Mouse (Mus musculus): ENCODE data around the gene Speg. TPM values are rescaled to one million over a fixed set of nuclear protein-coding genes. Genes with fewer than 3 reads are reported as not detected.

Speg gene
- total RNA-seq, 2 experiments from 2014 or later = 9.8 to 10.8 TPM

DNA sequence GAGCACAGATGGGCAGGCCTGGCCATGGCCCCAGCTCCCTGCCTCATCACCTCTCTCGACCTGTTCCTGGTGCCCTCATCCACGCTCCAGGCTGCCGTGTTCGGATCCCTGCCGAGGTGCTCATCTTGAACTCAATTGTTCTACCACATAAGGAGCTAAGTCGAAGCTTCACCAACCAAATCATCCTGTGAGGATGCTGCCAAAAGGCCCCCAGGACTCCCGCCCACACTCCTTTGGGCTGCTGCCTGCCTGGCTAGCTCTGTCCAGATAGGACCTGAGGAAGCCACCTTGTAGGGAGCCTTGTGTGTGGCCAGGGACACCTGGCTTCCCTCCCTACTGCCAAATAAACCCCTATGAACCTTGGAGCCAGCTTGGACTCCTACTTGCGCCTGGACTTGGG lies 67.7 kb downstream of the Speg start:
- DNase-seq = no peak

DNA sequence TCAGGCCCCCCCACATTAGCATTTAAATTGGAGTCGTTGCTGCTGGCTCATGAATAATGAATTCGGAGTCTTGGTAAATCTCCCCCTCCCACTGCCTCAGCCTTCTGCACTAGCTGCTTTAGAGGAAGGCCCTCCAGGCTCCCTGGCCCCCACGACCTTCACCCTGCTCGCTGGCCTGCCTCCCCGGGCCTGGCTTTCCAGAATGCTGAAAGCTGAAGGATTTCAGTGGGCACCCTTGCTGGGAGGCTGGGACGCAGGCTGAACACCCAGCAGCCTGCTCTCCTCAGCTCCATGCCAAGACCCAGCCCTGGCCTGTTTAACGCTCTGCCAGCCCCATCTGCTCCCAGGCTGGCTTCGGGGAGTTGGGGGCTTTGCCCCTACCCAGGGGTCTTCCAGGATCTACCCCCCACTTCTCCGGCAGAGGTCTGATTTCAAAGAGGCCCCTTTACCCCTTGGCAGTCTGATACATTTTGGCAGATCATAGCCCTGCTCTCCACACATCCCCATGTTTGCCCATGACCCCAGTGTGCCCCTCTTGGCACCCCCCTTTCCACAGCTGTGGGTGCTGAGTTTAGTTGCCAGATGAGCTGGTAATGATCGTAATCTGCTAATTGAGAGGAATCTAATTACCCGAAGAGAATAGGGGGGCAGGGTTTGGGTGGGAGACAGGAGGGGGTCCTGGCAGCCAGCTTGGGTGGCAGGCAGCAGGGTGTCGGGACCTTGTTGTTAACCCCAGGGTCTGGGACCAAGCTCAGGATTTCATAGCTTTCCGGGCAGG lies 68.3 kb downstream of the Speg start:
- DNase-seq = no peak

- no peak for DNase-seq
These were observed 69.1 kb downstream of the Speg start for GRCm38 (mm10) chr1:75444208-75444607.

DNA sequence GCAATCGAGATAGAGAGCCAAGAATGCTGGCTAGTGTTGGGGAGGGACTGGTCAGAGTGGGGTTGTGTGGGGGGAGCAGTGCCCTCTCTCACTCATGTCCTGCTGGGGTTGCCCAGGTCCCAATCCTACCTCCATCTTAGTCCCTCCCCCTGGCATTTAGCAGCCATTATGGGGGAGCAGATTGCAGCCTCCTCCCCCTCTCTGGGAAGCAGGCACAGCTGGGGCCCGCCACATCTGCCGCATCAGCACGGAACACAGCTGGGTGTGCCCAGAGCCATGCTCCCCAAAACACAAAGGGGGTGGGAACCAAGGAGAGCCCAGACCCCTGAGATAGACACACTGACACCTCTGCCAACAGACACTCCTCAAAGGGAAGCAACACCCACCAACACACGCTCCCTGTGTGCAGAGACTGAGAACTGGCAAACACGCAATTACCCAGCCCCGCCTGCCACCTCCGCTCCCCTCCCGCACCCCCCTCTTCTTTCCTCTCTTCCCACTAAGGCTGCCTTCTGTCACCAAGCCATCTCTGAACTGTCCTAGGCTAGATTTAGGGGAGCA lies 70.1 kb downstream of the Speg start:
- no peak for DNase-seq

DNA sequence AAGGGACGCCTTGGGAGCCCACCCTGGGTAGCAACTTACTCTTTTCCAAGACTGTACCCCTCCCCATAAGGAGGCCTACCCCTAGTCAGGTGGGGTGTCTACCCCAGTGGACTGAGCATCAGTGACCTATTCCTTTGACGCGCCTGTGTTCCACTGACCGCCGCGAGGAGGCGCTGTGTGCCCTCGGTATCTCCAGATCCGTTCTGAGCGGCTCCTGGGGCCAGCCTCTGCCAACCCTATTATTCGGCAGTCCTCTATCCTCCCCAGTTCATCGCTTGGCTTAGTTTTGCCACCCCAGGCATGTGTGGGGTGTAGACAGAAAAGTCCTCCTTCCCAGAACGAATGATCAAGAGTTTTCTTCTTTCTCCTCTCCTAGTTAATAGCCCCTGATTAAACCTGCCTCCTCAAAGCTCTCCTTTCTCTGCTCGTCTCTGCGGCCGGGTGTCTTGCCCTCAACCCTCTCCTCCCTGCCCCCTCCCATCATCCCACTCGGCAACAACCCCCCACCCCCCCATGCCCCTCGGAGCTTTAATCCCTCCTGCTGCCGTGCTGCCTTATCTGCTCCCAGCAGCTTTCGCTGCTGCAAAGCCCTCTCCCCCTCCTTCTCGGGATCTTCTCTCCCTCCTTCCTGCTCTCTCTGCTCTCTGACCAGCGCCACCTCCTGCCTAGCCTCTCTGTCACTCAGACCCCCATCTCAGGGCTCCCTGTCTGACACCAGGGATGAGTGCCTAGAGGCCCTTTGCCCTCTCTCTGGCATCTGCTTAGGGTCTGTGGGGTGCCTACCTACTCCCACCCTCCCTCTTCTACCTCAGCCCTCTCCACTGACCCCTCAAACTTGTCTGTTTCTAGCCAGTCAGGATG lies 70.9 kb downstream of the Speg start:
- DNase-seq = peak; percentile 72 to 84

DNA sequence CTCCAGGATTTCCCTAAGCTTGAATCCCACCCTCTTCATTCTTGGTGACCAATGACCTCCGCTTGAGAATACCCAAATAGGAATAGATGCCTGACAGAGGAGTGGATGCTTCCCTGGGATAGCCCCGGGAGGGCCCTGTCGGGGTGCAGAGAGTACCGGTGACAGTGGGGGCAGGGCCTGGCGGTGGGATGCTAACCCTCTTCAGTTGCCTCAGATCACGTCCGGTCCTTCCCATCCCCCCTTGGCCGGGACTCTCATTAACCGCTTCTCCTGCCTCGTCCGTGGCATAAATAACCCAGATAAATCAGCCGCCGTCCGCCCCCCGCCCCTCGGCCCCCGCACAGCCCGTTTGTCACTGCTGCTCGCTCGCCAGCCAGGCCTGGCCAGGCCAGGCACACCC lies 71.6 kb downstream of the Speg start:
- no peak for DNase-seq

DNA sequence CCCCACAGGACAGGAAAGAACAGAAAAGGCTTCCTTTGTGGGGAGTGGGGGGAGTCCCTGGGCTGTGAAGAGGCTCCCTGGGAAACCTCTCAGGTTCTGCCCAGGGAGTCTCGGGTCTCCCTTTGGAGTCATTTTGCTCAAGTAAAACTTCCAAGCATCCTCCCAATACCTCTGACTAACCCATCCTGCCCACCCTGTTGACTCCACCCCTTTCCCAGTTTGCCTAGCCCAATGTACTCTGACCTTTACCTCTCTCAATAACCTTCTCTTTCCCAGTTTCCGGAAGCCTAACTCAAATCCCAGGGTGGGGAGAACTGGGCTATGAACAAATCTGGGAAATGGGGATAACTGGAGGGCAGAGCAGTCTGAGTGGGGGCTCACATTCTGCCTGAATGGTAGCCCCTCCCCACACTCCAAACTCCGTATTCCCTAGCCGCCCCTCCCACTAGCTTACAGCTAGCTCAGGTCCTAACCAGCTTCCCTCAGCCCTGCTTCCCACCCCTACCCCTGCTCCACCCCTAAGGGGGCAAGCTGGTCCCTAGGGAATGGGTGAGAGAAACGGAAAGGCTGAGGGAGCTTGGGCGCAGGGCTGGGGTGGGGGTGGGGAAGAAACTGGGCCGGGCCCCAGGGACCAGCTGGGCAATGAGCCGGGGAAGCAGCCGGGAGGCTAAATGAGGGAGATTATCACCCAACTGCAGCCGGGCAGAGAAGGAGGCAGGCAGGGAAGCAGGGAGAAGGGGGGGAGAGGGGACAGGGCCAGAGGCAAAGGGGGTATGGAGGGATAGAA lies 72.4 kb downstream of the Speg start:
- no peak for DNase-seq

- DNase-seq = no peak
These were observed 72.9 kb downstream of the Speg start for GRCm38 (mm10) chr1:75448052-75448431.

DNA sequence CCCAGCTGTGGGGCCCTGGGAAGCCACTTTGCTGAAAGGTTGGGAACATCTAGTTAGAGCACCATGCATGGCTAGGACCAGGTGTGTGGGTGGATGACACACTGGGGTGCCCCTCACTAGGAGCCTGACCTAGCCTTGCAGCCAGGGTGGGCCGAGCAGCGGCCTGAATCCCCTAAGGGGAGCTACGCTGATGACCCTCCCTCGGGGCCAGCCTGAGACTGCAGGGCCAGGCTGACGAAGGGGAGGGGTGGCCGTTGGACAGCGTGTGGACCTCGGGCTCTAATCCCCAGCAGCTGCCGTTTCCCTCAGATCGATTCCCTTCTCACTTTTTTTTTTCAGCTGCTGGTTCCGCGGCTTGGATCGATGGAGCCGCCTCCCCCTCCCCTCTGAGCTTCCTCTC lies 73.8 kb downstream of the Speg start:
- DNase-seq = no peak

- no peak for DNase-seq
These were observed 74.5 kb downstream of the Speg start for GRCm38 (mm10) chr1:75449377-75450135.

DNA sequence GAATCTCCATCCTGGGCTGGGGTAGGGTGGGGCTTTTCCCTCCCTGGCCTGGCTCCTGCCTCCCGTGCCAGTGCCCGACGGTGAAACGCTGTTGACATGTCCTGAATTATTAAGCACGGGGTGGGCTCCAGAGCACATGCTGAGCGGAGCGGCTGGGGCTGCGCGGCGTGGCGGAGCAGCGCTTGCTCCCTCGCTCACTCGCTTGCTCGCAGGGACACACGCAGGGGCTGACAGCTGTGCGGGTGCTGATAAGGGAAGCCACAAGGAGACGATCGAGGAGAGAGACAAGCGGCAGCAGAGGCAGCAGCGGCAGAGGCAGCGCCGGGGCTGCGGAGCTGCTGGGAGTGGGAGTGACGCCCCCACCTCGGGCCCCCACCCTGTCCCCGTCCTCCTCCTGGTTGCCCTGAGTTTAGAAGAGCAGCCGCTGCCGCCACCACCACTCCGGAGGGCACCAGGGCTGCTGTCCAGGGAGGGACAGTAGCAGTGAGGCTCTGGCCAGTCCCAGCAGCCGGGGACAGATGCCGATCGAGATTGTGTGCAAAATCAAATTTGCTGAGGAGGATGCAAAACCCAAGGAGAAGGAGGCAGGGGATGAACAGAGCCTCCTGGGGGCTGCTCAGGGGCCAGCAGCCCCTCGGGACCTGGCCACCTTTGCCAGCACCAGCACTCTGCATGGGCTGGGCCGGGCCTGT lies 75.4 kb downstream of the Speg start, which contains the start of gene Asic4:
TSS of gene Asic4 (plus strand) at position 123 of the 692 bp plus-strand sequence.
- peak; percentile 23 to 33 for DNase-seq

- DNase-seq = no peak
These were observed 76.8 kb downstream of the Speg start for GRCm38 (mm10) chr1:75451900-75452299.

- DNase-seq = no peak
These were observed 80.3 kb downstream of the Speg start for GRCm38 (mm10) chr1:75455433-75455832.

GRCm38 (mm10) chr1:75455948-75456347 lies 80.9 kb downstream of the Speg start:
- DNase-seq = no peak

- no peak for DNase-seq
These were observed 81.9 kb downstream of the Speg start for GRCm38 (mm10) chr1:75456746-75457564.

GRCm38 (mm10) chr1:75457710-75458024 lies 82.6 kb downstream of the Speg start:
- DNase-seq = no peak

- DNase-seq = peak; percentile 57 to 62
These were observed 83.1 kb downstream of the Speg start for GRCm38 (mm10) chr1:75458025-75458788.

- no peak for DNase-seq
These were observed 83.9 kb downstream of the Speg start for GRCm38 (mm10) chr1:75458789-75459684.

Data from adrenal gland, postnatal 36 days (tissue).